Mouse (Mus musculus): ENCODE measurements around the gene Pcolce.
"Not testable (repeated sequence)": the region's sequence is repeated elsewhere in the genome, so short reads cannot be mapped to it uniquely, and the experiment has no call there.

Pcolce gene

GRCm38 (mm10) chr5:137629306-137629721, 15.7 kb upstream of the Pcolce start:
- DNase-seq (ENCODE audit: low spot score), result no peak

GRCm38 (mm10) chr5:137628498-137629305, 15.1 kb upstream of the Pcolce start, which contains the start of the genes Fbxo24, Lrch4 and Gm20605:
Gene Fbxo24 (minus strand): TSS chr5:137629002.
Gene Lrch4 (plus strand): TSS chr5:137629121.
Gene Gm20605 (plus strand): TSS chr5:137629175.
- peak; percentile 95 for DNase-seq (ENCODE audit: low spot score)

GRCm38 (mm10) chr5:137627991-137628390, 14.4 kb upstream of the Pcolce start:
- DNase-seq (ENCODE audit: low spot score), result no peak

- DNase-seq (ENCODE audit: low spot score), result no peak
These were observed 10.4 kb upstream of the Pcolce start for GRCm38 (mm10) chr5:137623937-137624530.

- DNase-seq (ENCODE audit: low spot score), result no peak
These were observed 1.8 kb upstream of the Pcolce start for GRCm38 (mm10) chr5:137615347-137615746.

- DNase-seq (ENCODE audit: low spot score), result not testable (repeated sequence)
These were observed 1.3 kb upstream of the Pcolce start for GRCm38 (mm10) chr5:137614921-137615320.

GRCm38 (mm10) chr5:137613076-137613475, 508 bp downstream of the Pcolce start:
- DNase-seq (ENCODE audit: low spot score), result no peak

- no peak for DNase-seq (ENCODE audit: low spot score)
These were observed 2.4 kb downstream of the Pcolce start for GRCm38 (mm10) chr5:137611245-137611602.

- no peak for DNase-seq (ENCODE audit: low spot score)
These were observed 2.9 kb downstream of the Pcolce start for GRCm38 (mm10) chr5:137610548-137611244.

- DNase-seq (ENCODE audit: low spot score), result no peak
These were observed 3.5 kb downstream of the Pcolce start for GRCm38 (mm10) chr5:137610056-137610455.

- no peak for DNase-seq (ENCODE audit: low spot score)
These were observed 4.3 kb downstream of the Pcolce start for GRCm38 (mm10) chr5:137609292-137609691.

GRCm38 (mm10) chr5:137608654-137609190, 4.9 kb downstream of the Pcolce start:
- no peak for DNase-seq (ENCODE audit: low spot score)

- no peak for DNase-seq (ENCODE audit: low spot score)
These were observed 5.5 kb downstream of the Pcolce start for GRCm38 (mm10) chr5:137607860-137608653.

GRCm38 (mm10) chr5:137601365-137601729, 12.2 kb downstream of the Pcolce start:
- DNase-seq (ENCODE audit: low spot score), result no peak

GRCm38 (mm10) chr5:137600619-137601364, 12.8 kb downstream of the Pcolce start, which contains the start of gene Mospd3:
Gene Mospd3 (minus strand): TSS chr5:137601058.
- peak; percentile 90 for DNase-seq (ENCODE audit: low spot score)

- no peak for DNase-seq (ENCODE audit: low spot score)
These were observed 13.3 kb downstream of the Pcolce start for GRCm38 (mm10) chr5:137600281-137600618.

- no peak for DNase-seq (ENCODE audit: low spot score)
These were observed 14.0 kb downstream of the Pcolce start for GRCm38 (mm10) chr5:137599600-137599999.

- DNase-seq (ENCODE audit: low spot score), result no peak
These were observed 15.3 kb downstream of the Pcolce start for GRCm38 (mm10) chr5:137598100-137598826.

- DNase-seq (ENCODE audit: low spot score), result no peak
These were observed 16.0 kb downstream of the Pcolce start for GRCm38 (mm10) chr5:137597625-137598024.

- no peak for DNase-seq (ENCODE audit: low spot score)
These were observed 16.9 kb downstream of the Pcolce start for GRCm38 (mm10) chr5:137596601-137597261.
